Mouse (Mus musculus): ENCODE measurements around the gene Ifi207. TPM values are rescaled to one million over a fixed set of nuclear protein-coding genes. Genes with fewer than 3 reads are reported as not detected.

Ifi207 gene
- polyA plus RNA-seq, 1 experiment from 2014 or later, result 0.27 TPM

Other genes with a start within 250 kb of the Ifi207 start
- gene Ifi214, start 205.8 kb downstream of the Ifi207 start, polyA plus RNA-seq (2015; fragmentation: Nextera tagmentation; extraction: Ambion mirVana), result not detected in 2 replicates
- gene Ifi213, start 142.5 kb downstream of the Ifi207 start, polyA plus RNA-seq (2015; fragmentation: Nextera tagmentation; extraction: Ambion mirVana), result not detected in 2 replicates
- 0.05 and 0.14 TPM in 2 replicates for gene Ifi209, start 110.8 kb downstream of the Ifi207 start, polyA plus RNA-seq (2015; fragmentation: Nextera tagmentation; extraction: Ambion mirVana)
- not detected in 2 replicates for gene Ifi208, start 68.1 kb downstream of the Ifi207 start, polyA plus RNA-seq (2015; fragmentation: Nextera tagmentation; extraction: Ambion mirVana)
- gene Ifi204, start 25.2 kb upstream of the Ifi207 start, polyA plus RNA-seq (2015; fragmentation: Nextera tagmentation; extraction: Ambion mirVana), result 0.55 and 0.59 TPM in 2 replicates
- 0.19 TPM in 2 replicates for gene Ifi211, start 171.3 kb upstream of the Ifi207 start, polyA plus RNA-seq (2015; fragmentation: Nextera tagmentation; extraction: Ambion mirVana)
- 2.4 and 3.5 TPM in 2 replicates for gene Mndal, start 200.7 kb upstream of the Ifi207 start, polyA plus RNA-seq (2015; fragmentation: Nextera tagmentation; extraction: Ambion mirVana)
- gene Ifi203, start 200.9 kb upstream of the Ifi207 start, polyA plus RNA-seq (2015; fragmentation: Nextera tagmentation; extraction: Ambion mirVana), result 2.3 and 2.7 TPM in 2 replicates
- gene Ifi202b, start 241.0 kb upstream of the Ifi207 start, polyA plus RNA-seq (2015; fragmentation: Nextera tagmentation; extraction: Ambion mirVana), result not detected in 2 replicates

All from forebrain, embryonic 15.5 days (tissue).